Mouse (Mus musculus) neural tube, embryonic 11.5 days (tissue): ENCODE measurements at regions not wholly inside any gene's neighbourhood (a gene's known extent, or its start where the extent isn't known, plus 50 kb on each side); places are given as distances from the start of the nearest gene placed in this dataset.

Experiments
- ATAC-seq: fragments of 200-750 bp; cut with Nextera tagmentation; 2 replicates; pipeline ENCODE4 v1.8.0; 2017; ENCODE audit warnings: moderate number of reproducible peaks, mild to moderate bottlenecking, moderate TSS enrichment, moderate library complexity; ENCODE audit not compliant: insufficient read depth, low FRiP score, low TSS enrichment
- DNase-seq: peaks from one replicate; pipeline ENCODE4 v3.0.0-alpha.2; 2015; ENCODE audit warnings: low spot score
- H3K27ac ChIP-seq: fragments of 300-500 bp; sonication (generic); 2 replicates; pipeline ENCODE4 v1.5.1; 2014; ENCODE audit warnings: low read depth, mild to moderate bottlenecking, low read length
- H3K27me3 ChIP-seq: fragments of 300-500 bp; sonication (generic); 2 replicates; pipeline ENCODE4 v1.6.1; 2014; ENCODE audit warnings: mild to moderate bottlenecking, low read length, mixed read lengths; ENCODE audit not compliant: control insufficient read depth, insufficient read depth
- H3K36me3 ChIP-seq: fragments of 300-500 bp; sonication (generic); 2 replicates; pipeline ENCODE4 v1.6.1; 2014; ENCODE audit warnings: mild to moderate bottlenecking, low read length, moderate library complexity, mixed read lengths; ENCODE audit not compliant: control insufficient read depth, insufficient read depth
- H3K4me1 ChIP-seq: fragments of 300-500 bp; sonication (generic); 2 replicates; pipeline ENCODE4 v1.6.1; 2014; ENCODE audit warnings: low read length, mixed read lengths; ENCODE audit not compliant: control insufficient read depth, insufficient read depth
- H3K4me2 ChIP-seq: fragments of 300-500 bp; sonication (generic); 2 replicates; pipeline ENCODE4 v1.6.1; 2014; ENCODE audit warnings: low read depth, mild to moderate bottlenecking, moderate library complexity
- H3K4me3 ChIP-seq: fragments of 300-500 bp; sonication (generic); 2 replicates; pipeline ENCODE4 v1.5.1; 2014; ENCODE audit warnings: low read depth, low read length
- H3K9ac ChIP-seq: fragments of 300-500 bp; sonication (generic); 2 replicates; pipeline ENCODE4 v1.6.1; 2014; ENCODE audit warnings: mild to moderate bottlenecking, low read length
- H3K9me3 ChIP-seq: fragments of 300-500 bp; sonication (generic); 2 replicates; pipeline ENCODE4 v1.6.1; 2016; ENCODE audit warnings: low read length; ENCODE audit not compliant: control insufficient read depth
- WGBS: fragments of 180-500 bp; shearing (Covaris S2); extraction: QIAGEN DNeasy Blood & Tissue Kit; methylation state at CpG from one replicate; pipeline ENCODE4 v1.1.7; 2014; 5-methylcytosine and 5-hydroxymethylcytosine counted together

DNA sequence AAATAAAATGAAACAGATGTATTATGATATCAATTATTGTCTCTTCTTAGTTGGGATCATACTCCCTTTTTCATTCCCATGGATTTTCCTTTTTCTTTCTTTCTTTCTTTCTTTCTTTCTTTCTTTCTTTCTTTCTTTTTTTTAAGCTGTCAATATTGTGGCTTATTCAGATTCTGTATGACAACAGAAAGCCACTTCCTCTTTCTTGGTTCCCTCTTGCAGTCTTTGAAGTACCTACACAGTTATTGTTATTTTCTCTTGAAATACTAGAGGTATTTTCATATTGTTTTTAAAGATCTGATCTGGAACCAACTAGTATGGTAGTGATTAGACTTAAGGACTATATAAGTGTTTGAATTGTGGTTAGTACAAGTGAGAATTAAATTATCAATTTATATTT, 444.6 kb upstream of the Fam174a start:
- no peak for DNase-seq

DNA sequence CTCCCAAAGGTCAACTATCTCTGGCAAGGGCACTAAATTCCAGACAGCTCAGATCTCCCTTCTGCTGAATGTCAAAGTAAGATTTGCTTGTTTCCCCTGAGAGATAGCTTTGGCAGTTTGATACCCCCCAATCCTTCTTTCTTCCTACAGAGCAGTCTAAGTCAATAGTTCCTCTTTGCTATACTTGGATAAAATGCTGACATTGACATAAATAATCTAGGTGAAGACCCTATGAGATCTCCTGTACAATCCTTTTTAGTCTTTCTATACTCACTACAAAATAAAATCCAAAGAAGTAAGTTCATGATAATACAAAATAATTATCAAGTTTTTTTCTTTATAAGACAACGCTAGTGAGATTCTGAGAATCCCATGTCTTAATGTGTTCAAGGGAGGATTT, 432.9 kb upstream of the Fam174a start:
- Histone ChIP-seq H3K9me3 (no peaks in the 10 kb centered on the region), H3K27me3 (no peaks in the 10 kb centered on the region), H3K9ac (no peak overlapping the region), H3K4me2 (no peak overlapping the region), H3K4me1 (no peaks in the 10 kb centered on the region), H3K4me3 (no peak overlapping the region), H3K36me3 (no peaks in the 10 kb centered on the region), H3K27ac (no peak overlapping the region)
- ATAC-seq (no peak), DNase-seq (no peak)
- WGBS = 92% methylated on average over 1 of the region's 1 CpGs

More for the DNA sequence above, 444.6 kb upstream of the Fam174a start:
- no peak overlapping the region for H3K4me3 ChIP-seq
- H3K9ac ChIP-seq = no peak overlapping the region
- no peaks in the 10 kb centered on the region for H3K4me1 ChIP-seq
- no peak overlapping the region for H3K27ac ChIP-seq
- no peaks in the 10 kb centered on the region for H3K9me3 ChIP-seq
- no peak overlapping the region for H3K4me2 ChIP-seq
- no peaks in the 10 kb centered on the region for H3K27me3 ChIP-seq
- no peaks in the 10 kb centered on the region for H3K36me3 ChIP-seq
- ATAC-seq = no peak

DNA sequence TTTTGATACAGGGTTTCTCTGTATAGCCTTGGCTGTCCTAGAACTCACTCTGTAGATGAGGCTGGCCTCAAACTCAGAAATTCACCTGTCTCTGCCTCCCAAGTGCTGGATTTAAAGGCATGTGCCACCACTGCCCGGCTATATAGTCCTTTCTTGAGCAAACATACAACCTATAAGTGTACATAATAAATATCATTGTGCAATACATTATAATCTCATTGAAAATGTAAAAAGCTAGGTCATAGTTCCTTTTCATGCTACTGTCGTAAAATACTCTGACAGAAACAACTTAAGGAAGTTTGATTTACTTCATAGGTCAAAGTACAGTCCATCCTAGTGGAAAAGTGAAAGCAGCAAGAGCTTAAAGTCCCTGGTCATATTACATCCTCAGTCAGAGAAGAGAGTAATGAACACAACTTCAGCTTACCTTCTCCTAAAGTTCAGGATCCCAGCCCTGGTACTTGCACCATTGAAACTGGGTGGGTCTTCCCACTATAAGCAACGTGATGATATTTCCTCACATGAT, 408.4 kb upstream of the Fam174a start:
- Histone ChIP-seq H3K27ac (no peak overlapping the region), H3K4me3 (no peak overlapping the region), H3K9me3 (no peaks in the 10 kb centered on the region), H3K4me1 (no peaks in the 10 kb centered on the region), H3K36me3 (no peaks in the 10 kb centered on the region), H3K27me3 (no peaks in the 10 kb centered on the region), H3K9ac (no peak overlapping the region), H3K4me2 (no peak overlapping the region)
- DNase-seq (no peak), ATAC-seq (no peak)
- 91% methylated on average over 3 of the region's 3 CpGs for whole genome bisulfite sequencing

DNA sequence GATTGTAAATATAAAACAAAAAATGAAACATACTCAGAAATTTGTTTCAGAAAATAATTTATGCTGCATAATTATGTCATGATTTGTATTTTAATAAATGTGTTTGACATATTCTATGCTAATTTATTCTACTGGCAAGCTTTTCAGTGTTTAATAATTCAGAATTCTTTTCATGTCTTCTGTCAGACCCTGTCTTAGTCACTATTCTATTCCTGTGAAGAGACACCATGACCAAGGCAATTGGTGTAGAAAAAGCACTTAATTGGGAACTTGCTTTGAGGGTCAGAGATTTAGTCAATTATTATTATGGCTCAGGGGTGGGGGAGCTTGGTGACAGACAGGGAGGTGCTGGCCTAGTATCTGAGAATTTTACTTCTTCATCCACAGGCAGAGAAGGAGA, 402.6 kb upstream of the Fam174a start:
- Histone ChIP-seq H3K4me1 (no peaks in the 10 kb centered on the region), H3K27ac (no peak overlapping the region), H3K4me2 (no peak overlapping the region), H3K9ac (no peak overlapping the region), H3K4me3 (no peak overlapping the region), H3K27me3 (no peaks in the 10 kb centered on the region), H3K36me3 (no peaks in the 10 kb centered on the region), H3K9me3 (no peaks in the 10 kb centered on the region)
- no peak for DNase-seq
- ATAC-seq = no peak
